Mouse (Mus musculus) G1E-ER4 (cell line): Measurements from ENCODE around the gene AB124611. TPM values are rescaled to one million over a fixed set of nuclear protein-coding genes. Genes with fewer than 3 reads are reported as not detected.

Source experiments
- GATA1 ChIP-seq: IDR thresholded peaks from one replicate; pipeline ENCODE4 v1.8.0; 2012; ENCODE audit warnings: low read length, inconsistent platforms
- polyA plus RNA-seq: library from polyadenylated mRNA; stranded (reverse); fragments of >175 nt; gene quantifications from 2 replicates; pipeline ENCODE4 v1.2.3, GENCODE M21; 2012

AB124611 gene
- polyA plus RNA-seq, 1 experiment, result 0.54 TPM

DNA sequence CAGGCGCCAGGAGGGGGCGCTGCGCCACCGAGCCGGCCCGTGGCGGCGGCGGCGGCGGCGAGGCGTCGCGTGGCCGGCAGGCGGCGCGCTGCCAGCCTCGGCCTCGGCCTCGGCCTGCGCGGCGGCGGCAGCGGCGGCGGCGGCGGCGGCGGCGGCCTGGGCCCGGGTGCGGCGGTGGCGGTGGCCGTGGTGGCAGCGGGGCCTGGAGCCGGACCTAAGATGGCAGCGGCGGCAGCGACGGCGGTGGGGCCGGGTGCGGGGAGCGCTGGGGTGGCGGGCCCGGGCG, 20.8 kb downstream of the AB124611 start, which contains the start of gene Carm1:
Carm1 (plus strand) TSS at position 106 of the 286 bp plus-strand sequence.
- no peak for TF ChIP-seq GATA1

DNA sequence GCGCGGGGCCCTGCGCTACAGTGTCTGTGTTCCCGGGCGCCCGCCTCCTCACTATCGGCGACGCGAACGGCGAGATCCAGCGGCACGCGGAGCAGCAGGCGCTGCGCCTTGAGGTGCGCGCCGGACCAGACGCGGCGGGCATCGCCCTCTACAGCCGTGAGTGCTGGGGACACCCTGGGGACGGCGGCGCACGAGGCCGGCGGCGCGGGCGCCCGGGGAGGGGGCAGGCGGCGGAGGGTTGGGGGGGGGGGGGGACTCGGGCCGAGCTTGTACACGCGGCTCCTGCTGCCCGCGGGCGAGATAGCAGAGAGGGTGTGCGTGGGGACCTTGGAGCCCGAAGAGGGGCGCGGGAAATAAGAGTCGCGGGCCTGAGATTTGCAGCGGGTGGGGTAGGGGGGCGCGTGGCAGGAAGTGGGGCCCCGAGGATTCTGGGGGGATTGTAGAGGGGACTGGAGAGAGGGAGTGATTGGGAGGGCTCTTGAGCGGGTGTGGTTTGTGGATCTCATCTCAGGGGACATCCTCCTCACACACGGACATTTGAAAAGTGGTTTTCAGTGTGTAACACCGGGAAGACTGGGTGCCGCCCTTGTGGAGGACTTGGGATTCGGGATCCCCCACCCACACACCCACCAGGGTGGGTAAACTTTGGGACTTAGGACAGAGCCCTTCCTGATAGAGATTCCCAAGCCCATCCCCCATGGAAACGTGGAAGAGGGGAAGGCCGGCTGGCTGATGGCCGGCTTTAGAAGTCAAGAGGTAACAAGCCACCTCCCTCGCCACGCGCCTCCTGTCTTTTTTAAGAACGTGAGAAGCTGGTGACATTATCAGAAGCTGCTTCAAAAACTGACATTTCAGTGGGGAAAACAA, 21.3 kb downstream of the AB124611 start:
- TF ChIP-seq GATA1, result no peak

DNA sequence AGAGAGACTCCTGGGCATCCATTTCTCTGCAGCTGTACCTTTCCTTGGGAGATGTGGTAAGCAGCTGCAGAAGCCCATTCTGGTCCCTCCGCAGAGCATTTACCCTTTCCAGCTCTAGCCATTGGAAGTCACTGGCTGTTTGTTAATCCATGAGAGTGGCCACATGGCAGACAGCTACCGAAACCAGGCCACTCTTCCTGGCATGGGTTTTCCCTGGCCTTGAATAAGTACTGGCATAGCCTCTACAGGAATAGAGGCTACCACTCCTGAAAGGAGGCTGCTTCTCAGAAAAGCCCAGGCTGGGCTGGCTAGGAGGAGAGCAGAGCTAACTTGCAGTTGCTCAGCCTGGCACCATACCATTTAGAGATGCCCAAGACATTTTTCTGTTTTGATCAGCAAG, 25.1 kb downstream of the AB124611 start:
- TF ChIP-seq GATA1, result no peak

DNA sequence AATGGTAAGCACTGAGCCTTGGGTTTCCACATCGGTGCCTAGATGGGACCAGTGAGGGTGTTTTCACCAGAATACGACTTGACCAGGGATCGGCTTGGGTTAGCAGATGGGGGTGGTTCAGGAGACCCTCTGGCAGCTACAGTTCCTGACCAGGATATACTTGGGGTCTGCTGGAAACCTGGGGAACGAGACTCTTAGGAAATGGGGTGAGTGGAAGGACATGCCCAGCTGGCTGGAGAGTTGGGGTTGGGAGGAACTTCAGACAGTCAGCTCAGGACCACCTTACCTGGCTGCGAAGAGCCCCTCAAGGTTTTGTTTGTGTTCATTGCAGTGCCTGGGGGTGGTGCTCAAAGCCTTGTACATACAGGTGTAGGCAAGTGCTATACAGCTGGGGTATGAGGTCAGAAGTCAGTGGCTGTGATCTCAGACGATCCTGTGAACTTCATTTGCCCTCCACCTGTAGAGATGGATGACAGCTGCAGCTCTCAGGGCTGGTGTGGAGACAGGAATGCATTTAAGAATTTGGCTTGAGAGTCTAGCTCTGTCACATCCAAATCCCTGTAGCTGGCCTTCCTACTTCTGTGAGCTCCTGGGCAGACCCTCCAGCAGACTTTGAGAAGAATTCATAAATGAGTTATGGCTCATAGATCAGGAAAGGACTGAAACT, 27.8 kb downstream of the AB124611 start:
- TF ChIP-seq GATA1, result no peak

DNA sequence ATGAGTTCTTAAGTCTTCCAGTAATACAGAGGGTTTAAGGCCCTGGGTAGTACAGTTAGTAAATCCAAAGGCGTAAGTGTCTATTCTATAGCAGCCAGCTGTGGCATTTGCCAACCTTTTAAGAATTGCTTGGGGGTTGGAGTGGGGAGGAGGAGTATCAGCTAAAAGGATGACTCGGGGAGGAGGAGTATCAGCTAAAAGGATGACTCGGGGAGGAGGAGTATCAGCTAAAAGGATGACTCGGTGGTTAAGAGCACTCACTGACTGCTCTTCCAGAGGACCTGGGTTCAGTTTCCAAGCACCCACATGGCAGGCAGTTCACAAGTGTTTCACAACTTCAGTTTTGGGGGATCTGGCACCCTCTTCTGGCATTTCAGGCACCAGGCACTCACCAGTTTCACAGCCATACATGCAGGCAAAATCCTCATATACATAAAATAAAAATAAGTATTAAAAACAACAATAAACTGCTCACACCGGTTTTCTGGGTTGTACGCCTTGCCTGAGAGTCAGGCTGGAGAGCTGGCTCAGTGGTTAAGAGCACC, 29.3 kb downstream of the AB124611 start:
- TF ChIP-seq GATA1, result no peak

DNA sequence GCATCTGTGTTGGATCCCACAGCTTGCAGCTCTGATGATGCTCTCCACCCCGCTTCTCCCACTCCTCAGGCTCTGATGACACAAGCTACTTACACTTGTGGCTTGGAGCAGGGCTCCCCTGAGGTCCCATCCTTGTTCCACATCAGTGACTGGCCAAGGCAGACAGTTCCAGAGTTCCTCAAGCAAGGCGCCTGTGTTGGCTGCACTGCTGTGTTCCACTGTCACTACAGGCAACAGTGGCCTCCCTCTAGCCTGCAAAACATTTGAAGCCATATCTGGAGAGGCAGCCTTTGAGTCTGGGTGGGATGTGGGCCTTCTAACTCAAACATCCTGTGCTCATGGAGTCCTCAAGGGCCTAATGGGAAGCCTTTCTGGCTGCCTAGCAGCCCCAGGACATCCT, 31.0 kb downstream of the AB124611 start:
- TF ChIP-seq GATA1, result no peak

DNA sequence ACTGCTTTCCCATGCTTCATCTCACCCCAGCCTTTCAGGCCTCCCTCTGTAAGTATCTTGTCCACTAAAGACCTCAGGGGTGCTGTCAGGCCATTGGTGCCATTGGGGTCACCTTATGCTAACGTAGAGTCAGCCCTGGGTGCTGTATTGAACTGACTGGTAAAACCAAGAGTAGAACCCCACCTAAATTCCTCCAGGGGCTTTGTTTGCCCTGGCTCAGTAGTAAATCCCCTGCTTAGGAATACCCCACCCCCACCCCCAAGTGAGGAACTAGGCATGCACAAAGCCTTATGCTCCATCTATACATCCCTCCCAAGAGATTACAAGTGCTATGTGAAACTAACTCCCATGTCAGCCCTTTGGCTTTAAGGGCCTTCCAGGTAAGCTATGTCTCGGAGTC, 31.6 kb downstream of the AB124611 start:
- TF ChIP-seq GATA1, result no peak

DNA sequence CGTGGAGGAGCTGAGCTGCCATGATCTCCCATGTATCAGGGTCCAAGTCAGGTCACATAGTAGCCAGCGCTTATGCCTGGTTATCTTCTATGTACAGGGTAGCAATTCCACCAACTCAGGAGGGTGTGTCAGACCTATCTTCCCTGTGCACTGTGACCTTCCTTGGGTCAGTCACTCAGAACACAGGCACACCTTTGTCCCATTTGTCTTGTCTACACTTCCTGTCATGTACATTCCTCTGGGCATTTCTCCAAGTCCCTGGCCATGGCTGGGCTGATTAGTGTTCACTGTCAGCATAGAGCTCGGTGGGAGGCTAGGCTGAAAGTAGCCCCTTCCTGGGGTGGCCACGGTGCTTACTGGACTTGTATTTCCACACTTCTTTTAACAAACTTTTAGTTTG, 32.4 kb downstream of the AB124611 start:
- TF ChIP-seq GATA1, result no peak

DNA sequence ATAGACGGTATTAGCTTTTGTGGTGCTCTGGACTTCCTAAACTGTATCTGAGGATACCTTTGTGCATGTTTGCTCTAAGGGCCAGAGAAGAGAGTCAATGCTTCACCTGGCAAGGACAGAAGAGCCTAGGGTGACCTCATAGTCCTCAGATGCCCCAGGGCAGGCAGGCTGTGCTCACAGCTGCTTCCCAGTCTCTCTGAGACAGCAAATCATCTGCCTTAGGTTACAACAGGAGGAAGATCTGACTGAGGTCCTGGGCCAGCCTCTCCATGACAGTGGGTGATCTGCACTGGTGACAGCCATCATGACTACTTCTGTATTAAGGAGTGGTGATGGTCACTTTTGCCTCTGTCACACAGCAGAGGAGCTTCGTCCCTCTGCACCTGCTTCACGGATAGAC, 33.2 kb downstream of the AB124611 start:
- no peak for TF ChIP-seq GATA1

DNA sequence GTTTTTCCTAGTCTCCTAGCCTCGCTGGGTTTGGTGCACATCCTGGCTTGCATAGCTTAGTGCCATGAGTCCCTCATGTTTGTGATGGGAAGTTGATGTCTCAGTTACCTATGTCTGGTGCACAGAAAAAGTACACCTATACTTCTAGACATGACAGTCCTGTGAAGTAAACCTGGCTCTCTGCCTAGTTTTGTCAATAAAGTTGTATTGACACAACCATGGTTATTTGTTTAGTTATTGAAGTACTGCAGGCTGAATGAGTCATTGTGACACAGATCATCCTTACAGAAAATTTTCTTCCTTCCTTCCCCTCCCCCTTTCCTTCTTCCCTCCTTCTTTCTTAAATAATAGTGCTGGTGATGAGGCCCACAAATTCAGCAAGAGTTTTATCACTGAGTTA, 38.4 kb downstream of the AB124611 start:
- TF ChIP-seq GATA1, result no peak

DNA sequence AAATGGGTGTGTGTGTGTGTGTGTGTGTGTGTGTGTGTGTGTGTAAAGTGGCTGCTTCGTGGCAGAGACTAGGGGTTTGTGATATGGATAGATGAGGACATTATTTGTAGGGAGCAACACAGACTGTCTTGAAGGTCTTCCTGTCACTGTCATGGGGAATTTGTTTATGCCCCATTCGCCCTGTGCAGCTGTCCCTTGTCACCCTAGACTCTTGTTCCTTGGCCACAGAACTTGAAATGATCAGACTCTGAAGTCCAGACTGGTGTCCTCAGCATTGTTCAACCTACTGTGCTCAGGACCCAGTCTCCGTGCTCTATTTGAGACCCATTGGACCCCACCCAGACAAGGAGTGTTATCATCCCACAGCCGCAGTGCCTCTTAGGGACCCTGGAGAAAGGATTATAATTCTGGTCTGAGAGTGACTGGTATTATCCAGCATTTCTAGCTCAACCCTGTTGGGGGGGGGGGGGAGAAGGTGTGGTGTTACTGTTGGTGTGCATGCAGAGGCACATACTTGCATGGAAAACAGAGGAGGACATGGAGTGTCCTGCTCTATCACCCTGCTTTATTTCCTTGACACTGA, 39.1 kb downstream of the AB124611 start:
- TF ChIP-seq GATA1, result no peak

DNA sequence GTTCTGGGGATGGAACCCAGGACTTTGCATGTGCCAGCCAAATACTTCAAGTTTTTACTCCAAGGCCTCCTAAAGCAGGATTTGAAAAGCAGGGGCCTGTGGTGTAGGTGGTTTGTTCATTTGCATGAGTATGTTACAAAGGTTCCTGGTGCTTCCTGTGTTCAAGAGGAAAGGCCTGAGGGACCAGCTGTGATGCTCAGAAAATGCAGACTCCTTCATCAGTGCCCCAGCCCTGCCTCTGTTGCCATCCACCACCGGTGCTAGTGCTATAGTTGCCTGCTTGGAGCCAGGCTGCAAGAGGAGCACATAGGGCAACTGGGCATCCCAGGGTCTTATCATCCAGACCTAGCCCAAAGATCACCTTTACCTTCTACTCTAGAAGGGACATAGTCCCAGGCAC, 40.6 kb downstream of the AB124611 start:
- TF ChIP-seq GATA1, result no peak

DNA sequence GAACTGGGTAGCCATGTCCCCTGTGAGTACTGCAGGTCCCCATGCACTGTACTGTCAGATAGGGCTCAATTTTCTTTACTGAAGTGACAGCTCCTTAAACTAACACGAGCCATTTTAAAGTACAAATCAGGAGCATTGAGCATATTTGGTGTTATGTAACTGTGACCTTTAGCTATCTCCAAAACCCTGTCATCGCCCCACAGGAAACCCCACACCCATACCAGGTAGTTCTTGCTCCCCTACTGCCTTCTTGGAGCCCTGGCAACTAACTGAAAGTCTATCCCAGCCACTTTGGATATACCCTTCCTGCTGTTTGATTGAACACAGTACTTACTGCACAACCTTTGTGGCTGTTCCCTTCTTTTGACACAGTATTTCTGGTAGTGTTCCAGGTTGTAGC, 41.1 kb downstream of the AB124611 start:
- TF ChIP-seq GATA1, result no peak

DNA sequence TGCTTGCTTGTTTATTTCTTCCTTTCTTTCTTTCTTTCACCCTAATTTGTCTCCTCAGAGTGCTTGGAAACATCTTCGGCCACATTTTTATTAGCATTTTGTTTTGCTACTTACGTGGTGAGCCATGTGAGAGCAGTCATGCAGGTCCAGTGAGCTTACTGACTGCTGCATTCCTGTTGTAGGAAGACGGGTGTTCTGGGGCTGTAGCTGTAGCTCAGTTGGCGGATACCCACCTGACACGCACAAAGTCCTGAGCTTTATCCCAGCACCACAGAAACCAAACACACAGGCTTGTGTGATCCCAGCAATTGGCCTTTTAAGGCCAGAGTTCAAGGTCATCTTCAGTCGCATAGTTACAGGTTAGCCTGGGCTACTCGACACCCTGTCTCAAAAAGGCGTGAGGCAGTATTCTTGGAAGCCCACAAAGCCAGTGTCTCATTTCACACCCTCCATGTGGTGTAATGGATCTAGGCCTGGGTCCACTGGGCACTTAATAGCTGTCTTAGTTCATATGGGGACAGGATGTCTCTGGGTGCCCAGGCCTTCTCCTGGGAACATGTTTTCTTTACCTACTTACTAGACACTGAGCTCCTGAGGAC, 42.8 kb downstream of the AB124611 start:
- TF ChIP-seq GATA1, result no peak

DNA sequence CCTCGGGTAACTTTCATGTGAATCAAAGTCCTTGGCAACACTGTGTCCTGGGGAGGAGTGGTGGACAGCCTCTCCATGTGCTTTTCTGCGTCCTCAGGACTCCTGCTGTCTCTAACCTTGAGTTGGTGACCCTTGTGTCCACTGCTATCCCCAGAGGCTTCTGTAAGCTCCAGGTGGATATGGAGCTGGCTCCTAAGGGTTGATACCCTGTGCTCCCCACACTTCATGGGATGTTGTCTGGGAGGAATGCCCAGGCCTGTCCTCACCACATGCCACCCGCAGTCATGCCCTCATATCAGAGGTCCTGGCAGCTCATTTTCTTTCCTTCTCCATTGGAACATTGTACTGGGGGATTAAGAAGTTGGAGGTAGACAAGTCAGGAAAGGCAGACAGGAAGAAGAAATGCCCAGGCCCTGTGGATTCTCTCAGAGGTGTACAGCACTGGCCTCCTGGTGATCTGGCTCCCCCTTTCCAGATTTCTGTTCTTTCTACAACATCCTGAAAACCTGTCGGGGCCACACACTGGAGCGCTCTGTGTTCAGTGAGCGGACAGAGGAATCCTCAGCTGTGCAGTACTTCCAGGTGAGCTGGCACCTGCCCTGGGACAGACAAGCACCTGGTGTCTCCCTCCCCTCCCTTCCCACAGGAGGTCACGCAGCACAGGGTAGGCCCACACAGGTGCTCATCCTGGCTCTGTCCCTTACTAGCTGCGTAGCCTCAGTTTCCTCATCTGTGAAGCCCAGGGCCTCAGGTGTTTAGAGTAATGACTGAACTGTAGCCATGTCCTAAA, 48.2 kb downstream of the AB124611 start:
- TF ChIP-seq GATA1, result no peak
